Mouse (Mus musculus): ENCODE data around the gene Ube2cbp. TPM values are rescaled to one million over a fixed set of nuclear protein-coding genes. Genes with fewer than 3 reads are reported as not detected.

The Ube2cbp gene
- polyA plus RNA-seq, 1 experiment from 2014 or later: 3.2 TPM

DNA sequence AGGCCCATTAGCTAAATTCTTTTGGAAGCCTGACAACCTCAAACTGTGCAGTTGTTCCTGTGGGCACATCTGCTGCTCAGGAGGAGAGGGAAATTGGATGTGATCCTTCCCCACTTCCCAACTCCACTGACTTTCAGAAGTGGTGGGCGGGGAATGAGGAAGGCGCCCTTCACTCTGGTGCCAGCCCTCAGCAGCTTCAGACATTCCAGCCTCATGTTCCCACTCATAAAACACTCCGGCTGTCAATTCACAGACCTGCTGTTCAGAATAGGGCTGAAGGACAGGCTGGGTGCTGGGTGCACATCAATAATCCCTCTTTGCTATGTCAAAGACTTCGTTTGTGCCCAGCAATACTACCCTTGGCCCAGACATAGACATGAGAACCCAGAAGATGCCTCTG, 136.5 kb downstream of the Ube2cbp start:
- no peaks in the 10 kb centered on the region for H3K4me1 ChIP-seq (replicated peaks; ENCODE audit: control insufficient read depth, insufficient read depth)
- no peak overlapping the region for H3K4me3 ChIP-seq (ENCODE audit: low read depth, low read length)
- 76% methylated on average over 4 of the region's 4 CpGs for WGBS
- no peaks in the 10 kb centered on the region for H3K36me3 ChIP-seq (ENCODE audit: control insufficient read depth, insufficient read depth, low read length)
- H3K9ac ChIP-seq (ENCODE audit: low read length): no peak overlapping the region
- no peaks in the 10 kb centered on the region for H3K27me3 ChIP-seq (ENCODE audit: control insufficient read depth, insufficient read depth, low read length)
- TF ChIP-seq CTCF (IDR thresholded peaks at IDR 0.05; ENCODE audit: low read depth): no peak
- no peak for TF ChIP-seq EP300 (optimal IDR thresholded peaks at IDR 0.05)
- ATAC-seq (ENCODE audit: low FRiP score, low TSS enrichment): no peak
- no peak overlapping the region for H3K27ac ChIP-seq (replicated peaks)
- DNase-seq (ENCODE audit: low spot score): no peak
- H3K4me2 ChIP-seq (replicated peaks; ENCODE audit: low read depth): no peak overlapping the region
- H3K9me3 ChIP-seq (ENCODE audit: control insufficient read depth, low read length): no peaks in the 10 kb centered on the region

DNA sequence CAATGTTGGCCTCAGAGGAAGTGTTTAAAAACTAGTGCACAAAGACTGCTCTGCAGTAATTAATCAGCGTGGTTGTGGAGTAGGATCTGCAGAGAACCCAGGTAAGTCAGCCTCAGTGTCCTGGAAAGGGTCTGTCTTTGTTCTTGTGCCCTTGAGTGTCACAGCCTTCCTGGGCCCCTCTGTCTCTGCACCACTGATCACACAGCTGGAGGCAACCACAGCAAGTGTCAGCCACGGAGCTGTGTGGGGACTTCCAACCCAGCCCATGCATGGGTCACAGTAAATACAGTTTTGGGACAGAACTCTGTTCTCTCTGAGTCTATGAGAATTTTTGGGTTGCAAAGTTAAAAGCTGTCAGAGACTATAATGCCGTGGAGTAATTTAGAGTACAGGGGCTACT, 137.4 kb downstream of the Ube2cbp start:
- no peak overlapping the region for H3K9ac ChIP-seq (ENCODE audit: low read length)
- H3K4me2 ChIP-seq (replicated peaks; ENCODE audit: low read depth): no peak overlapping the region
- TF ChIP-seq EP300 (optimal IDR thresholded peaks at IDR 0.05) (no peak), CTCF (IDR thresholded peaks at IDR 0.05; ENCODE audit: low read depth) (no peak)
- no peak for DNase-seq (ENCODE audit: low spot score)
- no peaks in the 10 kb centered on the region for H3K9me3 ChIP-seq (ENCODE audit: control insufficient read depth, low read length)
- ATAC-seq (ENCODE audit: low FRiP score, low TSS enrichment): no peak
- no peaks in the 10 kb centered on the region for H3K27me3 ChIP-seq (ENCODE audit: control insufficient read depth, insufficient read depth, low read length)
- H3K27ac ChIP-seq (replicated peaks): no peak overlapping the region
- no peaks in the 10 kb centered on the region for H3K4me1 ChIP-seq (replicated peaks; ENCODE audit: control insufficient read depth, insufficient read depth)
- 71% methylated on average over 3 of the region's 3 CpGs for WGBS
- no peaks in the 10 kb centered on the region for H3K36me3 ChIP-seq (ENCODE audit: control insufficient read depth, insufficient read depth, low read length)
- H3K4me3 ChIP-seq (ENCODE audit: low read depth, low read length): no peak overlapping the region

DNA sequence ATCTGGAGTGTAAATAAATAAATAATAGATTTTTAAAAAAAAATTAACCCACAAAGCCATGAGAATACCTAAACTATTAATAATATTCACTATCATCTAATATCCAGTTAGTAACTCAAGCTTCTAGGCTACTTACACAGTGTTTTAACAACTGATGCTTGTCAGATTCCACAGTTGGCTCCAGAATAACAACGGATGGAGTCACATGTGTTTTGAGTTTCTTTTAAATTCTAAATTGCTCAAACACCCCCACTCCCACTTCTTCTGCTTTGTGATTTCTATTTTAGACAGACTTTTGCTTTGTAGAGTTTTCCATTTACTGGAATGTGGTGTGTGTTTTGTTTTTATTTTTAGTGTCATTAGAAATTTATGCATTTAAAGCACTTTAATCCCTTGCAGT, 140.0 kb downstream of the Ube2cbp start:
- TF ChIP-seq CTCF (IDR thresholded peaks at IDR 0.05; ENCODE audit: low read depth) (no peak), EP300 (optimal IDR thresholded peaks at IDR 0.05) (no peak)
- no peak overlapping the region for H3K4me3 ChIP-seq (ENCODE audit: low read depth, low read length)
- DNase-seq (ENCODE audit: low spot score) (no peak), ATAC-seq (ENCODE audit: low FRiP score, low TSS enrichment) (no peak)
- H3K9me3 ChIP-seq (ENCODE audit: control insufficient read depth, low read length): no peaks in the 10 kb centered on the region
- no peaks in the 10 kb centered on the region for H3K27me3 ChIP-seq (ENCODE audit: control insufficient read depth, insufficient read depth, low read length)
- 61% methylated on average over 1 of the region's 1 CpGs for WGBS
- H3K4me2 ChIP-seq (replicated peaks; ENCODE audit: low read depth): no peak overlapping the region
- no peak overlapping the region for H3K9ac ChIP-seq (ENCODE audit: low read length)
- no peaks in the 10 kb centered on the region for H3K4me1 ChIP-seq (replicated peaks; ENCODE audit: control insufficient read depth, insufficient read depth)
- H3K27ac ChIP-seq (replicated peaks): no peak overlapping the region
- H3K36me3 ChIP-seq (ENCODE audit: control insufficient read depth, insufficient read depth, low read length): no peaks in the 10 kb centered on the region

DNA sequence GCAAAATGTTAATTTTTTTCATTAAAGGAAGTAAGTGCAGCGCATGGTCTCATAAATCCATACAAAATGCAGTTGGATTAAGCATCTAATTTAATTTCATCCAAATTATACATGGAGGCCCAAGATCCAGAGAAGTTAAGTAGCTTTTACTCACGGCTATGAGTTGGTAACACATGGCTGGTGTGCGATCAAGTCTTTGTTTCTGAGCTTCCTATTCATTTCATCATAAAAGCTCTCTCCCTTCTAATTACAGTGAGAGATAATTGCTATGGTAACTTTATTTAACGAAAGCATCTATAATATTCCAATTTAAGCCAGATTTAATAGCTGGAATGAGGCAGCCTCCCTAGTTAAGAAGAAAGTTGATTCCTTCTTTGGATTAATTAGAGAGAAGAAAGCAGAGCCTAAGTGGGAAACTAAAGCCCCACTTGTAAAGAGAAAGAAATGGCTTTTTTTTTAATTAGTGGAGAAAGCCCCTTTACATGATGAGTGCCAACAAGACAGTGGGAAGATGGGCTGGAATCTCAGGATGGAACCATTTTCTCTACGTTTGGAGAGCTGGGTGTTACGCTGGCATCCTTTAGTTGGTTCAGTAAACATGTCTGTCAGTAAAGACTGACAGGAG, 145.1 kb downstream of the Ube2cbp start:
- TF ChIP-seq CTCF (IDR thresholded peaks at IDR 0.05; ENCODE audit: low read depth) (no peak), EP300 (optimal IDR thresholded peaks at IDR 0.05) (no peak)
- Histone ChIP-seq H3K4me2 (replicated peaks; ENCODE audit: low read depth) (no peak overlapping the region), H3K9me3 (ENCODE audit: control insufficient read depth, low read length) (no peaks in the 10 kb centered on the region), H3K27ac (replicated peaks) (no peak overlapping the region), H3K4me3 (ENCODE audit: low read depth, low read length) (no peak overlapping the region), H3K4me1 (replicated peaks; ENCODE audit: control insufficient read depth, insufficient read depth) (no peaks in the 10 kb centered on the region), H3K27me3 (ENCODE audit: control insufficient read depth, insufficient read depth, low read length) (no peaks in the 10 kb centered on the region), H3K36me3 (ENCODE audit: control insufficient read depth, insufficient read depth, low read length) (no peaks in the 10 kb centered on the region), H3K9ac (ENCODE audit: low read length) (no peak overlapping the region)
- 85% methylated on average over 6 of the region's 6 CpGs for WGBS
- DNase-seq (ENCODE audit: low spot score) (no peak), ATAC-seq (ENCODE audit: low FRiP score, low TSS enrichment) (no peak)

DNA sequence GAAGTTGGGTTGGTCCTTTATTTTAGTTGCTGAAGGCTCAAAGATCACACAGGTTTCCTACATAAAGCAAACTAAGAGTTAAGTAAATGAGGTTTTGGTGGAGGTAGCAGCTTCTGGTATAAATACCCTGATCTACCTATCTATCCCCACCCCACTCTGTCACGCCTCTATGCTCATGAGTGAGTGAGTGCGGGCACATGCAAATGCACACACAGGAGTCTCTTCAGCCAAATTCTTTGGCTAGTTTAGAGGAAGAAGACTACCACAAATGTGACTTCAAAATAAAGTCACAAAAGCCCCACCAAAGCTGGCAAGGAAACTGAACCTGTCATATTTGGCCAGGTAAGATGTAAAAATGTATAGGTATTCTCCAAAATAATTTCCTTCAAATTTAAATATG, 149.1 kb downstream of the Ube2cbp start:
- DNase-seq (ENCODE audit: low spot score): no peak
- no peak overlapping the region for H3K4me3 ChIP-seq (ENCODE audit: low read depth, low read length)
- no peak for ATAC-seq (ENCODE audit: low FRiP score, low TSS enrichment)
- WGBS: 79% methylated on average over 2 of the region's 2 CpGs
- H3K27me3 ChIP-seq (ENCODE audit: control insufficient read depth, insufficient read depth, low read length): no peaks in the 10 kb centered on the region
- H3K9me3 ChIP-seq (ENCODE audit: control insufficient read depth, low read length): no peaks in the 10 kb centered on the region
- TF ChIP-seq CTCF (IDR thresholded peaks at IDR 0.05; ENCODE audit: low read depth): no peak
- no peak for TF ChIP-seq EP300 (optimal IDR thresholded peaks at IDR 0.05)
- H3K9ac ChIP-seq (ENCODE audit: low read length): no peak overlapping the region
- no peak overlapping the region for H3K4me2 ChIP-seq (replicated peaks; ENCODE audit: low read depth)
- no peaks in the 10 kb centered on the region for H3K4me1 ChIP-seq (replicated peaks; ENCODE audit: control insufficient read depth, insufficient read depth)
- no peaks in the 10 kb centered on the region for H3K36me3 ChIP-seq (ENCODE audit: control insufficient read depth, insufficient read depth, low read length)
- no peak overlapping the region for H3K27ac ChIP-seq (replicated peaks)

DNA sequence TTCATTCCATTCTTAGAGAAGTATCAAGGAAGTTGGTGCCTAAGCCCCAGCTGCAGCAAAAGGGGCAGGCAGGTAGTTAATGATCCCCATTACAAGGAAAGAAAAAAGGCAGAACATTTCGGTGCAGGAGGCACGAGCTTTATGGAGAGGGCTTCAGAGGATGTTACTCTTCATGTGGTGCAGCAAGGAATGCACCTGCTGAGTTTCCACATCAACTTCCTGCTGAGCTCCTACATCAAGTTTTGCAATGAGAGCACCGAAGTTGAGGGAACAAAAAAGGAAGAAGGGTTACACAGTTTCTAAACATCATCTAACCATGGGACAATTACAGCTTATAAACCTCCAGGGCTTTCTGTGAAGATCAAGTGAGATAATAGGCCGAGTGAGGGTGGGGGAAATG, 156.1 kb downstream of the Ube2cbp start:
- no peak for DNase-seq (ENCODE audit: low spot score)
- Histone ChIP-seq H3K4me3 (ENCODE audit: low read depth, low read length) (no peak overlapping the region), H3K27me3 (ENCODE audit: control insufficient read depth, insufficient read depth, low read length) (no peaks in the 10 kb centered on the region), H3K4me1 (replicated peaks; ENCODE audit: control insufficient read depth, insufficient read depth) (no peaks in the 10 kb centered on the region), H3K4me2 (replicated peaks; ENCODE audit: low read depth) (no peak overlapping the region), H3K9me3 (ENCODE audit: control insufficient read depth, low read length) (no peaks in the 10 kb centered on the region), H3K27ac (replicated peaks) (no peak overlapping the region), H3K9ac (ENCODE audit: low read length) (no peak overlapping the region), H3K36me3 (ENCODE audit: control insufficient read depth, insufficient read depth, low read length) (no peaks in the 10 kb centered on the region)
- TF ChIP-seq CTCF (IDR thresholded peaks at IDR 0.05; ENCODE audit: low read depth) (no peak), EP300 (optimal IDR thresholded peaks at IDR 0.05) (no peak)
- no peak for ATAC-seq (ENCODE audit: low FRiP score, low TSS enrichment)
- 58% methylated on average over 4 of the region's 4 CpGs for WGBS

All from stomach, postnatal 0 days (tissue).